Mouse (Mus musculus) macrophage (primary cell): Measurements from ENCODE around the gene Lrrc8d. TPM values are rescaled to one million over a fixed set of nuclear protein-coding genes. Genes with fewer than 3 reads are reported as not detected.

Source experiments
- H3K27ac ChIP-seq: fragments of 350-480 bp; formaldehyde crosslinking; 2 replicates; pipeline ENCODE4 v1.9.0; 2021
- H3K36me3 ChIP-seq: fragments of 350-480 bp; formaldehyde crosslinking; 2 replicates; pipeline ENCODE4 v1.9.0; 2021; ENCODE audit errors: inconsistent target
- H3K4me3 ChIP-seq: fragments of 350-480 bp; formaldehyde crosslinking; 2 replicates; pipeline ENCODE4 v1.9.0; 2021; ENCODE audit errors: inconsistent target
- H3K79me2 ChIP-seq: fragments of 350-480 bp; formaldehyde crosslinking; 2 replicates; pipeline ENCODE4 v1.9.0; 2021; ENCODE audit errors: inconsistent target
- WGBS: methylation state at CpG from one replicate; pipeline ENCODE4 v1.1.7; 2026; ENCODE audit warnings: inconsistent platforms; ENCODE audit not compliant: missing documents; 5-methylcytosine and 5-hydroxymethylcytosine counted together
- polyA plus RNA-seq: library from polyadenylated mRNA; stranded (reverse); fragments of 250-400 nt; gene quantifications from 3 replicates; pipeline ENCODE4 v1.2.4, GENCODE M21; 2018; ENCODE audit warnings: inconsistent platforms

Lrrc8d gene
- polyA plus RNA-seq, 1 experiment from 2014 or later, result 50.7 TPM

DNA sequence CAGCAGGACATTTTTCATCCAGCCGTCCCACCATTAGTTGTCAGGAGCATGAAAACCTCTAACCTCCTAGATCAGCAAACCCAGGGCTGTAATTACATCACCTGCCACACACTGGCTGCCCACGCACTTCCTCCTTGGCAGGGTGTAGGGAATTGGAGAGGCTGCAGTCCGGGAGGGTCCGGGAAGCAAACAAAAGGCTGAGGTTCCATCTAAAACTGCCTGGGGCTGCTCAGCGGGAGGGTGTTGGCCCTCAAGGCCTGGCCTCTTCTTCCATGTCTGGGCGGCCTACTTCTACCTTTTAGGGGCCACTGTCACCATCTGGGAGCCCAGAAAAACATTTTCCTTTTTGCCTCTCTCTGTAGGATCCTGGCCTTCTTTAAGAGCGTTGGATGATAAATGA lies 1.1 kb upstream of the Lrrc8d start:
- peak overlapping the region; percentile 52 for H3K4me3 ChIP-seq
- 14% methylated on average over 7 of the region's 7 CpGs for WGBS
- peak overlapping the region; percentile 87 for H3K27ac ChIP-seq
- H3K79me2 ChIP-seq, result peaks cover 47% of the 10 kb centered on the region
- H3K36me3 ChIP-seq, result no peaks in the 10 kb centered on the region

DNA sequence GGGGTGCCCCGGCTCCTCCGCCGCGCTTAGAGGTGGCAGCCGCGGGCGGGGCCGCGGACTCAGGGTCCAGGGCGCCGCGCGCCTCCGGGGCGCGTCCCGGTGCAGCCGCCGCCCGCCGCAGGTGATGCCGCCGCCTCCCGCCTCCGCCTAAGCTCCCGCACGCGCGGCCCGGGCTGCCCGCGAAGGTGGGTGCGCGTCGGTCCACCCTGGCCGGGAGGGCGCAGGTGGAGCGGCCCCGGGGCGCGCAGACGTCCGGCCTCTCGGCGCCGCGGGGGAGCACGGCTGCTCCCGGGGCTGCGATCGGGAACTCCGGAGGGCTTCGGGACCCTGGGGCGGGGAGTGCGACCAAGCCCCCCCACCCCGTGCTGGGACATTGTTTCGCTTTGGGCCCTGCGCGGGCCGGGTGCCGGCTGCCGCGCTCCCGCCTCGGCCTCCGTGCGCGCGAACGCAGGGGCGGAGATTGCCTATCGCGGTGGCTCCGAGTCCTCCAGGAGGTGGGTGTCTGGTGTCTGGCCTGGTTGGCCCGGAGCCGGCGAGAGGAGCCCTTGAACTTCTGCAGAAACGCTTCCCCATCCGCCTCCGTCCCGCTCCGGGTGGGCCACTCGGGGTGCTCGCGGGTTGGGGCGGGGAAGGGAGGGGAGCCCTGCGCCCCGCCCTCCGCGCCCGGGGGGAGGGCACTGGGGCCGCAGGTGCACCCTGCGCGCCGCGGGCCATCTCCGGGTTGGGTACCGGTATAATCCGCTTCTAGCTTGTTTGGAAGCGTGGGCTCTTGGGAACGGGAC lies 492 bp downstream of the Lrrc8d start:
- H3K4me3 ChIP-seq, result peak overlapping the region; percentile 78
- peak overlapping the region; percentile 73 for H3K27ac ChIP-seq
- peaks cover 63% of the 10 kb centered on the region for H3K79me2 ChIP-seq
- no peaks in the 10 kb centered on the region for H3K36me3 ChIP-seq
- WGBS, result under 1% methylated on average over 87 of the region's 101 CpGs

DNA sequence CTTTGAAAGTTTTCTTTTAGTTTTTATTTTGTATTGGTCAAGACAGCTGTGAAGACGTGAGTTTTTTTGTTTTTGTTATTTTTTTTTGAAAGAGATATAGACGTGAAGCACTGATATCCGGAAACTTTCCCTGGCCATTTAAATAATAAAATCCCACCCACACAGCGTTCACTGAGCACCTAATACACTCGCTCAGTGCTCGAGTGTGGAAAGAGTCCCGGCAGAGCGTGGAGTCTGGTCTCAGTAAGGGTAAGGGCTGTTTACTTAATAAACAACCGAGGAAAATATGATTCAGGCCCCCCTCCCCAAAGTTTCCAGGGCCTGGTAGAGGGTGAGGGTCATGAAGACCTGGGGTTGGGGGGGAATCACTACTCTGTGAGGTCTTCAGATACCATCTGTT lies 1.6 kb downstream of the Lrrc8d start:
- no peaks in the 10 kb centered on the region for H3K36me3 ChIP-seq
- H3K27ac ChIP-seq, result peak overlapping the region; percentile 73
- peaks cover 73% of the 10 kb centered on the region for H3K79me2 ChIP-seq
- 10% methylated on average over 9 of the region's 9 CpGs for WGBS
- peak overlapping the region; percentile 78 for H3K4me3 ChIP-seq

DNA sequence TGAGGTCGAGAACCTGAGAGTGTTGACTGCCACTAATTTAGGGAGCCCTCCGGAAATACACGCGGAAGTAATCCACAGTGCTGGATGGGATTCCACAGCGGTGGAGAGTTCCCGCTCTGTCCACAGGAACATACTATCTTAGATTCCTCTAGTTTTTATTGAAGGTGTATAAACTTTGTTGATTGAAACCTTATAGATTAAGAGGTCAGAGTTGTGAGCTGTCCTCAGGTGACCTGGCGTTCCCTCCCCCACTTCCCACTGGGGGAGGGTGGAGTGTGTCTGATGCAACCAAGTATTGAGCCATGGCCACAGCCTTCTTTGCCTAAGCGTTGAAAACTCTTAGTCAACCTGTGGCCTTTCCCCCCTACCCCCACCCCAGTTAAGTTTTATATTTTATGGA lies 2.1 kb downstream of the Lrrc8d start:
- H3K36me3 ChIP-seq, result no peaks in the 10 kb centered on the region
- H3K4me3 ChIP-seq, result peak overlapping the region; percentile 78
- peak overlapping the region; percentile 73 for H3K27ac ChIP-seq
- H3K79me2 ChIP-seq, result peaks cover 78% of the 10 kb centered on the region
- WGBS, result 50% methylated on average over 8 of the region's 8 CpGs

DNA sequence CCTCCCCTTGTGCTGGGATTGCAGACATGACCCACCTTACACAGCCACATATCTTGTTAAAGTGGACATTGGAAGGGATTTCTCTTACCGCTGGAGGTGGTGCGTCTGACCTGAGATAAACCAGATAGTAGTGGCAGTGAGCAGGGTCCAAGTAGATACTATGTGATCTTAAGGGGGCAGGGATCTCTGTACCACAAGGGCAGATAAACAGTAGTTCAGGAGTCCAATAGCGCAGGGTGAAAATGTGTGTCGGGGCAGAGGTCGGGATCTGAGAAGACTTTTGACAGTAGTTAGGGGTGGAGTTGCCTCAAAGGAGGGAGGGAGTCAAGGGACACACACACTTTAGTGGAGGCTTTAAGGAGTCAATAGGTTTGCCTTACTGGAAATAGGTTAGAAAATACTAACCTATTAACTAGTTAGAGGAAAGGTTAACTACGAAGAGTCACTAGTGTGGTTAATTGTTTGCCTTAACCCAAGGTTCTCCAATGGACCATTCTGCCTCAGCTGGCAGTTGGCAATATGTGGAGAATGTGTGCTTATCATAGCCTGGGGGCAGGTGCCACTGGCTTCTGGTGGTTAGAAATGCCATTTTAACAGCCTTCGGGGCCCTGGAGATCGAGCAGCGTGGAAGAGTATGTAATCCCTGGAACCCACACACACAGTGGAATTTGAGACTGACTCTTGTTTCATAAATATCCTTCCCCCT lies 3.0 kb downstream of the Lrrc8d start:
- Histone ChIP-seq H3K79me2 (peaks cover 78% of the 10 kb centered on the region), H3K36me3 (no peaks in the 10 kb centered on the region), H3K27ac (peak overlapping the region; percentile 73; the same call in 1 of the 2 replicates), H3K4me3 (no peak overlapping the region)
- WGBS, result 87% methylated on average over 9 of the region's 9 CpGs

DNA sequence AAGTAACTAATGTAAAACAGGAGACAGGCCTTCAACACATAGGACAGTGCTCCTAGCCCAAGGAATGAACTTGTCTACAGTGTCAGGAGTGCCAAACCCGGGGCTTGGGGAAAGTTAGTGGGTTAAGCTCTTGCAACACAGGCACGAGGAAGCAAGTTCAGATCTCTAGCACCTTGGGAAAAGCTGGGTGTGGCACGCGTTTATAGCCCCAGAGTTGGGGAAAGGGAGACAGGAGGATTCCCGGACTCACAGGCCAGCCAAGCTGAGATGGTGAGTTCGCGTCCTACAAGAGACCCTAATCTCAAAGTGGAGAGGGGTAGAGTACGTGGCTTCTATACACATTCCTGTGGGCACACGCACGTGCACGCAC lies 3.5 kb downstream of the Lrrc8d start:
- no peak overlapping the region for H3K27ac ChIP-seq
- no peak overlapping the region for H3K4me3 ChIP-seq
- peaks cover 78% of the 10 kb centered on the region for H3K79me2 ChIP-seq
- 83% methylated on average over 11 of the region's 11 CpGs for WGBS
- no peaks in the 10 kb centered on the region for H3K36me3 ChIP-seq

DNA sequence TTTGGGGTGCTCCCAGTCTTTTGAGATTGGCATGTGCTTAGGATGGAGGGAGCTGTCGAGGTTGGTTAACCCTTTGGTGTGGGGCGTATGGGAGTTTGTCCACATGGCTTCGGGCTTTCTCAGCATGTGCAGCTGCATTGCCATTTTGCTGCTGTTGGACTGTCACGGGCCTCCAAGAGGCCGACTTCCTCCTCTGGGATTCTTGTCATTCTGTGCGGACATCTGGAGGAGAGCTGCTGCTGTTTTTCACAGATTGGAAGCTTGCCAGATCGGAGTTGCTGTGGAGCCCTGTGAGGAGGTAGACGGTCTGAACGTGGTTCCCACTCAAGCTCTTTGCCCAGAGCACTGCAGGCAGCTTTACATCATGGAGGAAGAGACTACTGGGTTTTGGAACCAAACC lies 4.8 kb downstream of the Lrrc8d start:
- H3K79me2 ChIP-seq, result peaks cover 90% of the 10 kb centered on the region
- no peaks in the 10 kb centered on the region for H3K36me3 ChIP-seq
- WGBS, result 95% methylated on average over 7 of the region's 9 CpGs
- H3K4me3 ChIP-seq, result no peak overlapping the region
- no peak overlapping the region for H3K27ac ChIP-seq

DNA sequence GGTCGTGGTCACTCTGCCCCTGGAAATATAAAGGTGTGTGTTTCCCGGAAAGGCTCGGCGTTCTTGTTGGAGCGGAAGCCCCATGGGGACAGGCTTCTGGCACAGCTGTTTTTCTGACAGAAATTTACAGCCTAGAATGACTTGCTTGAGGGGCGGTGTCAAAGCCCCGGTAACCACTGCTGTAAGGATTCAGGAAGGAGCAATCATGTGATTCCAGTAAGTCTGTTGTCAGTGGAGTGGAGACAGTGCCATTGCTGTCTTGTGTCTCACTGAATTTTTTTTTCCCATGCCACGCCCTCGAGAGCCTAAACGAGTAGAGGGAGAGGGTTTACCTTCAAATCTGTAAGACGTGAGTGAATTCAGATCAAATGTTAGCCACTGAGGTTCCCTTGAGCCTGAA lies 6.9 kb downstream of the Lrrc8d start:
- 26% methylated on average over 11 of the region's 11 CpGs for WGBS
- H3K4me3 ChIP-seq, result no peak overlapping the region

DNA sequence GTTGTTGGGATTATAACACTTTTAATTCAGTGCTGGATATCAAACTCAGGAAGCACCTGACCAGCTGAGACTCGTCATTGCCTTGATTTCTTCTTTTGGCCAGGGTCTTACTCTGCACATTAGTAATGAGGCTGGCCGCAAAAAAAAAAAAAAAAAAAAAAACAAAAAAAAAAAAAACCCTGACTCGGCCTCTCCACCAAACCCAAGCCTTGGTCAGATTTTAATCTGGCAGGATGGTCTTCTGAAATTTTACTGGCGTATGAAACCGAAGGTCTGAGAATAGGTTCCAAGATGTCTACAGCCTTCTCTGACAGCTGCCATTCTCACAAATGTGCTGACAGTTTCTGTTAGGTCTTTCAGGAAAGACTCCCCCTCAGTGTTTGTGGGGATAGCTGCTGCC lies 8.5 kb downstream of the Lrrc8d start:
- no peak overlapping the region for H3K4me3 ChIP-seq
- no peaks in the 10 kb centered on the region for H3K36me3 ChIP-seq
- no peak overlapping the region for H3K27ac ChIP-seq
- 65% methylated on average over 4 of the region's 5 CpGs for WGBS
- H3K79me2 ChIP-seq, result peaks cover 100% of the 10 kb centered on the region

More for the DNA sequence above, 6.9 kb downstream of the Lrrc8d start:
- no peaks in the 10 kb centered on the region for H3K36me3 ChIP-seq
- peaks cover 100% of the 10 kb centered on the region for H3K79me2 ChIP-seq
- H3K27ac ChIP-seq, result peak overlapping the region; percentile 38

DNA sequence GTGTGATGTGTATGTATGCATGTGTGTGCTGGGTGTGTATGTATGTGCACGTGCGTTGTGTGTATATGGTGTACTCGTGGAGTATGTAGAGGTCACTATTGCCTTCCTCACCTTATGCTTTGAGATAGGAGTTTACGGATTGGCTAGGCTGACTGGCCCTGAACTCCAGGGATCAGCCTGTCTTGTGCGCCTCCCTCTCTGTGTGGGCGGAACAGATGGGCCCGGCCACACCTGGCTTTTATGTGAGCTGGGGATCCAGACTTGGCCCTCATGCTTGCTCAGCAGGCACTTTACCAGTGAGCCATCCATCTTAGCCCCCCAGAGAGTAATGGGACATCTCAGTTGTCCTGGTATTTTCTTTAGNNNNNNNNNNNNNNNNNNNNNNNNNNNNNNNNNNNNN lies 10.7 kb downstream of the Lrrc8d start:
- 96% methylated on average over 7 of the region's 7 CpGs for WGBS
- Histone ChIP-seq H3K4me3 (no peak overlapping the region), H3K79me2 (peaks cover 100% of the 10 kb centered on the region), H3K36me3 (no peaks in the 10 kb centered on the region), H3K27ac (no peak overlapping the region)

DNA sequence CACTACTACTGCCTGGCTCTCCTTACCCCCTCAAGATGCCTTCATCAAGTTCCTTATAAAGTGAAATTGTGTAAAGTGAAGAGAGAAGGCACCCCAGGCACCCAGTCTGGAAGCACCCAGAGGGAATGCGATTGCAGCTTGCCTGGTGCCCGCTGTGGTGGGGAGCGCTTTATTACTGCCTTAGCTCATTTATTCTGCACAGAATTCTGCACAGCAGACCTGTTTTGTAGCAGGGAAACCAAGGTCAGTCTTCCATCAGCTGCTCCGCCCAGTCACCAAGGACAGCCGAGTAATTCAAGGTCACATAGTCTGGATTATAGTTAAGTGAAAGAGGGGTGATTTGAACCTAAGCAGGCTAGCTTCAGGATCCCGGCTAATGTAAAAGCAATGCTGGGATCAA lies 14.7 kb downstream of the Lrrc8d start:
- H3K36me3 ChIP-seq, result no peaks in the 10 kb centered on the region
- H3K79me2 ChIP-seq, result peaks cover 96% of the 10 kb centered on the region
- H3K4me3 ChIP-seq, result no peak overlapping the region
- H3K27ac ChIP-seq, result no peak overlapping the region
- WGBS, result 97% methylated on average over 6 of the region's 6 CpGs

DNA sequence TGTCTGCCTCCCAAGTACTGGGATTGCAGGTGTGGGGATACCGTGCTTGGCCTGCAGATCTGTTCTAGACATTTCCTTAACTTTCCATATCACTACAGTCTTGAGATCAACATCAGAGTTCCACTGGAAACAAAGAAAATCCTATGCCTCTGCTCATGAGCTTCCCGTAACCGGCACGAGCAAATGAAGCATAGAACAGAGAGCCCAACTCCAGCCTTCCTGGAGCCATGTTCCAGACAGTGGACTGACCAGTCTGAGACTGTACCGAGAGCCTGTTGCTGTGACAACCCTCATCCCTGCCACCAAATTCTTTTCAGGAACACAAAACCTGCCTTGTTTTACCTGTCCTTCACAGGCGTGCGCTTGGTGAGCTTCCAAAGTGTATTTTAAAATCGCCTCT lies 15.3 kb downstream of the Lrrc8d start:
- Histone ChIP-seq H3K4me3 (no peak overlapping the region), H3K79me2 (peaks cover 96% of the 10 kb centered on the region), H3K36me3 (no peaks in the 10 kb centered on the region), H3K27ac (no peak overlapping the region)
- 81% methylated on average over 8 of the region's 8 CpGs for WGBS

DNA sequence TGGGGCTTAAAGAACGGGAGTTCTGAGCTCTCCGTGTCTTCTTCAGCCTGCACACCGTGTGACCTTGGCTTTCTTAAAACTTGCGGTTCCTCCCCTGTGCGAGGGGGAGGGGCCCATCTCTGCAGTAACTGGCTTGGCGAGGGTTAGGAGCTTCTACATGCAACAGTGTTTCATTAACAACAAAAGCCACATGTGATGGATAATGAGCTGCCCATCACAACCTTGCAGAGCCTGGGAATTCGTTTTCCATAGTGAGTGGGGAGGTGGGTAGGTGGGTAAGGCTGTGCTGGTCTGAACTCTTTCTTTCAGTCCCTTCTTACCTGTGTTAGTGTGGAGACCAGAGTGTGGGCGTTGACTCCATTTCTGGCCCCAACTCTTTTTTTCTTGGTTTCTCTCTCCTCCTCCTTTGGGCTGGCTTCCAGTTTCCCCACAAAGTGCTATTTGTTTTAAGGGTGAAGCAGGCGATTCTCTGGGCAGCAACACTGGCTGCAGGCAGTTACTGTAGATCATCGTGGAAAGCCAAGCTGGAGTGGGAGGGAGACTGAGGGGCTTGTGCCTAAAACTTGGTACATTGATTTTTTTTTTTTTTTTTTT lies 15.9 kb downstream of the Lrrc8d start:
- 29% methylated on average over 10 of the region's 10 CpGs for WGBS
- H3K79me2 ChIP-seq, result peaks cover 96% of the 10 kb centered on the region
- H3K4me3 ChIP-seq, result no peak overlapping the region
- H3K27ac ChIP-seq, result no peak overlapping the region
- H3K36me3 ChIP-seq, result no peaks in the 10 kb centered on the region

DNA sequence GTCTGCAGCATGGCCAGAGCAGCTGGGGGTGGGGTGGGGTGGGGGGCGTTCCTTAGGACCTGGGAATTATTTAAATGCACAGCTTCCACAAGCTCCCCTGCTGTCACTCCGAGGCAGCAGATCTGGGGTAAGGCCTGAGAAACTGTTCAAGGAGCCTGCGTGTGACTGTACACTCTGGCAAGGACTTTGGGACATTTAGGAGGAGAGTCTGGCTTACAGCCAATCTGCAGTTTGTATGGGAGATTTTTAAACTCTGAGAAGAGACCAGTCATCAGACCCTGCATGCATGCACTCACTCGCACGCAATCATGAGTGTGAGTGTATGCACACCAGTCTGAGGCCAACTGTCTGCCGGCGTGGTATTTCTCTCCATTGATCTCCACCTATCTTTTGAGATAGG lies 17.5 kb downstream of the Lrrc8d start:
- Histone ChIP-seq H3K36me3 (no peaks in the 10 kb centered on the region), H3K4me3 (no peak overlapping the region), H3K27ac (no peak overlapping the region), H3K79me2 (peaks cover 96% of the 10 kb centered on the region)
- 82% methylated on average over 7 of the region's 7 CpGs for WGBS

DNA sequence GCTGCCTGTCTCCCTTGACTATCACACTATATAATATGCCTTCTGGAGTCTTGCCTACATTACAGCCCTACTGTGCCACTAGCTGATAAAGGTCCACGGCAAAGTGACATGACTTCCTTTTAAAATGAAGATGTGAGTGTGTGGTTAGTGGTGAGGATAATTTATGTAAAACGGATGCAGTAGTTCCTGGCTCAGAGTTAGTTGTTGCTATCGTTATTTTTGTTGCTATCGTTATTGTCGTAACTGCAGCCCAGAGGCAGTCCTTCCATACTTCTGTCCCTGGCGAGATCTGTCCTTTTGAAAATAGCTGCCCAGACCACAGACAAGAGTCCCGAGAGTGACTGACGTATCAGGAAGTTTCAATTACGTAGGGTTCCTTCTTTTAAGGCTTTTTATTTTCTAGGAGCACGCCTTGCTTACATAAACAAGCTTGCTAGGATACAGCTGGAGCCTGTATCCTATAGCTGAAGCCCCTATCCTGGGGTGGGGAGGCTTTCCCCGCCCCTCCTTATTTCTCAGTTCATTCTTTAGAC lies 18.4 kb downstream of the Lrrc8d start:
- H3K79me2 ChIP-seq, result peaks cover 96% of the 10 kb centered on the region
- no peaks in the 10 kb centered on the region; the same call in 1 of the 2 replicates for H3K36me3 ChIP-seq
- H3K27ac ChIP-seq, result peak overlapping the region; percentile 61
- peak overlapping the region; percentile 0; the same call in 1 of the 2 replicates for H3K4me3 ChIP-seq
- 1% methylated on average over 11 of the region's 11 CpGs for WGBS
